Mouse (Mus musculus) thymus, postnatal 10 days (tissue): Measurements from ENCODE around the gene C87499.

Source experiments
- DNase-seq, 2 experiments: peaks; one replicate each; pipeline ENCODE4 v3.0.0; 2021; ENCODE audit warnings: low spot score in 2 of 2

C87499 gene

DNA sequence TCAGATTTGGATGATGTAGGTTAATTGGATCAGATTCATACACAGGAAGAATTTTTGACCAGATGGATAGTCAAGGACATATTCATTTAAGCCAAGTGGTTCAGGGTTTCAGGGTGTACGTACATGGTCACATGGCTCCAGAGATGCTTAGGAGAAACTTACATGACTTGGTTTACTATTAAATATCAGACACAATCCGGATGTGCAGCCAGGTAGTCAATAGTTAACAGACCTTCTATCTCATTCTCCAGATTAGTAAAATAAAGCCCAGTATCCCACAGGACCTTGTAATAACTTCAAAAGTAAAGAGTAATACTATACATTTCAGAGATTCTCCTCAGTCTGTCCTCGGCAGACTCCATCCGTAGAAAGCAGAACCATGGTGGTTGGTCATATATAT is at the start of gene C87499:
Gene C87499 (minus strand): TSS at position 101 of the 400 bp plus-strand sequence.
- DNase-seq = no peak

DNA sequence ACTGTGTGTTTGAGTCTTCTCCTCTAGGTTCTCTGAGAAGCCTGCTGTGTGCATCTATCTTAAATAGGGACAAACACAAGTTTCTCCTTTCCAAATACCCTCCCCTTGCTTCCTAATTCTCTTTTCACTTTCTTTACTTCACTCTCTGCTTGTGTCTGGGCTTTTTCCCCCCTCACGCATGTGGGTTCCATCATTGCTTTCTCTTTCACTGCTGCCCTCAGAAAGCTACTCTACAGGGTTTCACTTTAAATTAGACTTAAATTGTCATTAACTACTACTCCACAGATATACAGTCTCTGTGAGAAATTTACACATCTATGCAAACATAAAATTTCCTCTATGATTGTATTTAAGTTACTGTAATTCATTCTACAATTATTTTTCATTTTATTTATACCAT is 49.6 kb upstream of the C87499 start, which contains the start of gene Ifna2:
Gene Ifna2 (minus strand): TSS at position 101 of the 400 bp plus-strand sequence.
- DNase-seq = no peak

DNA sequence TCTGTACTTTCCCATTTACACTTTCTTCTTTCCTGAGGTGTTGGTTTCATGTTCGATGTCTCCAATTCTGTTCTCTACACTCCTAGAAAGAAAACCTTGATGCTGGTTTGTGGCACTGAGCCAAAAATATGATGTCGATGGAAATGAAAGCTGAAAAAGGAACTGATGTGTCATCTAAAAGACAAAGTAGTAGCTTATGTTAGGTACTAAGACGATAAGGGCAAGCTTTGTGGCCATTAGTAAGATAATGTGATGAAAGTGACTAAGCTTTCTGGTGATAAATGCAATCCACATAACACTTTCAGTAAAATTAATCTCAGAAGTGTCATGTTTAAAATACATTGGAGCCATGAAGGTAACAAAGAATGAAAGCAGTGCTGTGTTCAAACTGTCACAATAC is 47.1 kb upstream of the C87499 start:
- no peak for DNase-seq

DNA sequence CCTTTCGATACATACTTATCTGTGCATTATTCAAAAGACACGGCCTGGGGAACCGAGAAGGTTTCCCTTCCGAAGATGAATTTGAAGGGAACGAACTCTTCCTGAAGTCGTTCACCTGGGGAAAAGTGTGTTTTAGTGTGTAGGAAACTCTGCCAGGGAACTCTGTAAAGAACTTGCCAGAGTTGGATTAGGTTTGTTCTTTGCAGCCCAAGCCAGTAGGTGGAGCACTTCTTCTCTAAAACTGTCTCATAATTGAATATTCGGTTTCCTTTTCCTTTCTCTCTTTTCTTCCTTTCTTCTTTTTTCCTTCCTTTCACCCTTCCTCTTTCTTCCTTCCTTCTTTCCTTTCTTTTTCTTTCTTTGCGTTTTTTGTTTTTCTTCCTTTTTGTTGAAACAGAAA is 46.2 kb upstream of the C87499 start:
- DNase-seq = peak in 1 of 2 experiments; percentile 18

DNA sequence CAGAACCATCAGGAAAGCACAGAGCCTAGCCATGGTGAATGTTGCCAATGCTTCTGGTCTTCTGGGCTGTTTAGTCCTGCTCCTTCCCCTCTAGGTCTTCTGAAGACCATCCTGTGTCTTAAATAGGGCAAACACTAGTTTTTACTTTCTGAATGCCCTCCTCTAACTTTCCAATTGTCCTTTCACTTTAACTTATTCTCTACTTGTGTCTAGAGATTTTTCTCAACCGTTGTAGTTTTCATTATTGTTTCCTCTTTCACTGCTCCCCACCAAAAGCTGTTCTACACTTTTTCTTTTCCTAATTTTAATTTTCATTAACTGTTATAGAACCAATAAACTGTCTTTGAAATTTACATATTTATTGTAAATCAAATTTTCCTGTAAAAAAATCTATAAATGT is 42.6 kb upstream of the C87499 start, which contains the start of gene Ifna16:
Gene Ifna16 (minus strand): TSS at position 101 of the 400 bp plus-strand sequence.
- DNase-seq = no peak

DNA sequence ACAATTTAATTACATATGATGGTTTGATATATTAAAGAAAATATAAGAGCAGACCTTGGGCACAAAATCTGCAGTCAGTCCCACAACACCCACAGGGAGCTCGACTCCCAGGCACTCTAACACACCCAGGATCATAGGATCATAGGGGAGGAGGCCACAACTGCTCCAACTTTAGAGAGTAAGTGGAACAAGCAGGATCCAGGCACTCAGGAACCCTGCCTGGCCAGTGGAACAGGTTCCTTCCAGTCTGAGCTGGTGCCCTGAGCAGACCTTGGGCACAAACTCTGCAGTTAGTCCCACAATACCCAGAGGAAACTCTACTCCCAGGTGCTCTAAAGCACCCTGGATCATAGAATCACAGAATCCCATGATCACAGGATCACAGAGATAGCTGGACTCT is 21.2 kb upstream of the C87499 start:
- no peak for DNase-seq

DNA sequence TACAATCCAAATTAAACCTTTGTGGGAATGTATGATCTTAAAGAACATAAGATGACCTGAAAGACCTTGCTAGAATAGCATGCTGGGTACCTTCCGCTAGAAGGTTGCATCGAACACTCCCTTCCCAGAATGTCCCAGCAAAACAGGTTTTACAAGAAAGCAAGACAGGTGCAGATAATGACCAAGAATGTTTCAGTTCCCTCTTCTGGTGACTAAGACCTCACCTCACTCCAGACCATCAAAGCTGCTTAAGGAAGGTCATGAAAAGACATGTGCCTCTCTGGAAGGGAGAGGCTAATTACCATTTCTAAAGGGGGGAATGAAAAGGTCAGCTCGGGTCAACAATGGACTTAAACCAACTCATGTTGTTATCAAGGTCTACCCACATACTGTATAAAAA is 19.4 kb upstream of the C87499 start:
- no peak for DNase-seq

DNA sequence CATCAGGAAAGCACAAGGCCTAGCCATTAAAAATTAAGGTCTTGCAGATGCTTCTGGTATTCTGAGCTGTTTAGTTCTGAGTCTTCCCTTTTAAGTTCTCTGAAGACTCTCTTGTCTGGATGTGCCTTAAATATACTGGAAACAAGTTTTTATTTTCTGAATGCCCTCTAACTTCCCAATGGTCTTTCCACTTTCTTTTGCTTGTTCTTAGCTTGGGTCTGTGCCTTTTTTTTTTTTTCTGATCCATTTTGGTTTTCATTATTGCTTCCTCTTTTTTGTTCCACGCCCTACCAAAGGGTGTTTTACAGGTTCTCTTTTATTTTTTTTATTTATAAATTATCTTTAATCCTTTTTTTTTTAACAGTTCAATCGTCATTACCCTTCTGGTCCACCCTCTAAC is 10.1 kb upstream of the C87499 start, which contains the start of gene Ifna13:
Gene Ifna13 (minus strand): TSS at position 101 of the 400 bp plus-strand sequence.
- DNase-seq = no peak

DNA sequence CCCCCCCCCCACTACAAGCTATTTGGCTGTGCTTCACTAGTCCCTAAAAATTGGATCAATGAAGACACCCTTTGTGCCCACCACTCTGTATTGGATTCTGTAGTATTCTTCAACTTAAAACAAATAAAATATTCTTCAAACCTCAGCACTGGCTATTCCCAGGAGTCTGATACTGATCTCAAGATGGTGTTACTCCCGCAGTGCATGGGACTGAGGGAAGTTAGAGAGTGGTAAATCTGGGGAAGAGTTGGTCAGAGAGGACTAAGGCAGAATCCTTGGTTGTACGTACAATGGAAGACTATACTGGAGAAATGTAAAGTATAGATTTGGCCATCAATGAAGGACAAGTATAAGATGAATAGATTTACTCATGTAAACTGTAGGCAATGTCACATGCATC is 8.3 kb upstream of the C87499 start:
- DNase-seq = no peak

DNA sequence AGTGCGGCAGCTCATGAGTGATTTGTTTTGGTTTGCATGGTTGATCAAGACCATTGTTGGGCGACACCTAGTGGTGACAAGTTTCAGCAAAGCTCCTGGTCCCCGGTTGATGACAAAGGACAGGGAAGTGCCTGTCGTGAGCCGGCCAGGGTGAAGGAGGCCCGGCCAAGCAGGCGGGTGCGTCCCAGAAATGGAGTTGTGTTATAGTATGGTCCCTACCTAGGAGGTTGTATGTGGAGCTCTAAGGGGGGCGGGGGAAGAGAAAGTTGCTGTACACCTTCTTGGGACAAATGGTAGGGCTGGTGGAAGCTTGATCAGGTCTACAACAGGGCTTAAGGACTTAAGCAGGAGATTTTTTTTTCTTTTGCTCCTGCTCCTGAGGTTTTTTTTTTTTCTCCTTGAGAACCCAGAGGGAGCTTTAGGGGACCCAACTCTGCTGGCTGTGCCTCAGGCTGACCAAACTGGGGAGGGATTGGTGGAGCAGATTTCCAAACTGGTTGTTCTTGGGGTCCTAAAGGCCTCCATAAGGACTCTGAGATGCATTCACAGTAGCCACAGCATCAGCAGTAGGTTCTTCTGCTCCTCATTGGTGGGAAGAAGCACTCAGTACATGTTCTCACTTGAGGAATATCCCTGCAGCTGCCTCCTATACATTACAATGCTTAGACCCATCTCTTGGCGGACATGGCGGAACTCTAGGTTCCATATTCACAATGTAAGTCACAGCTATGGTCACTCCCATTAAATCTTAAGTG is 7.0 kb upstream of the C87499 start:
- DNase-seq = peak; percentile 79 to 100

DNA sequence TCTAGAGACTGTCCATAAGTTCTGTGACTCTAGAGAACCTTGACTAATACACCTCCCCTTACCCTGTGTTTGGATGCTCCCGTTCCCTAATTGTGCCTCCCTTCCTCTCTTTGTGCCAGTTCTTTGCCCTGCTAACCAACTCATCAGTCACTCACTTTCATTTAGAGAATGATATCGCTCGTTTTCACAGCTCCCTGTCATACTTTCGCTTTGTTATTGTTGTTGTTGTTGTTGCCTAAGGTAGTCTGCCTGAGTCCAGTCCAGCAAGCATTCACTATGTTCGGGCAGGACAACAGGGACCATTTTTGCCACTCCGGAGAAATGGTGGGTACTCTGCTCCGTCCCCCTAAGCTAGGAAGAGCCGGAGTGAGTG is 6.5 kb upstream of the C87499 start:
- no peak for DNase-seq

DNA sequence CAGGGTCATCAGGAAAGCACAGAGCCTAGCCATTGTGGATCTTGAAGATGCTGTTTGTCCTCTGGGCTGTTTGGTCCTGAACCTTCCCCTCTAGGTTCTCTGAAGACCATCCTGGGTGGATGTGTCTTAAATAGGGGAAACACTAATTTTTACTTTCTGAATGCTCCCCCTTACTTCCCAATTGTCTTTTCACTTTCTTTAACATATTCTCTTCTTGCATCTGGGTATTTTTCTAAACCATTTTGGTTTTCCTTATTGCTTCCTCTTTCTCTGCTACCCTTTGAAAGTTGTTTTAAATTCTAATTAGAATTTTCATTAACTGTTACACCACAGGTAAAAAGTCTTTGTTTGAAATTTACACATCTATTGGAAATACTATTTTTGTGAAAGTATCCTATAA is 30.9 kb downstream of the C87499 start, which contains the start of gene Ifna12:
Gene Ifna12 (minus strand): TSS at position 101 of the 400 bp plus-strand sequence.
- DNase-seq = no peak

DNA sequence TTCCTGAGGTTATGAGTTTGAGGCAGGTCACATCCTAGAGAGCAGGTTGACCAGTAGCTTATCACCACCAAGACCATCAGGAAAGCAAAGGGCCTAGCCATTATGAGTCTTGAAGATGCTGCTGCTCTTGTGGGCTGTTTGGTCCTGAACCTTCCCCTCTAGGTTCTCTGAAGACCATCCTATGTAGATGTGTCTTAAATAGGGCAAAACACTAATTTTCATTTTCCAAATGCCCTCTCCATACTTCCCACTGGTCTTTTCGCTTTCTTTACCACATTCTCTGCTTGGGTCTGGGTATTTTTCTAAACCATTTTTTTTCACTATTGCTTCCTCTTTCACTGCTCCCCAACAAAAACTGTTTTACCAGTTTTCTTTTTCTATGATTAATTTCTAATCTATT is 41.9 kb downstream of the C87499 start, which contains the start of gene Ifna9:
Gene Ifna9 (minus strand): TSS at position 101 of the 400 bp plus-strand sequence.
- DNase-seq = no peak
